Mouse (Mus musculus): ENCODE measurements at regions not wholly inside any gene's neighbourhood (a gene's known extent, or its start where the extent isn't known, plus 50 kb on each side); places are given as distances from the start of the nearest gene placed in this dataset.

DNA sequence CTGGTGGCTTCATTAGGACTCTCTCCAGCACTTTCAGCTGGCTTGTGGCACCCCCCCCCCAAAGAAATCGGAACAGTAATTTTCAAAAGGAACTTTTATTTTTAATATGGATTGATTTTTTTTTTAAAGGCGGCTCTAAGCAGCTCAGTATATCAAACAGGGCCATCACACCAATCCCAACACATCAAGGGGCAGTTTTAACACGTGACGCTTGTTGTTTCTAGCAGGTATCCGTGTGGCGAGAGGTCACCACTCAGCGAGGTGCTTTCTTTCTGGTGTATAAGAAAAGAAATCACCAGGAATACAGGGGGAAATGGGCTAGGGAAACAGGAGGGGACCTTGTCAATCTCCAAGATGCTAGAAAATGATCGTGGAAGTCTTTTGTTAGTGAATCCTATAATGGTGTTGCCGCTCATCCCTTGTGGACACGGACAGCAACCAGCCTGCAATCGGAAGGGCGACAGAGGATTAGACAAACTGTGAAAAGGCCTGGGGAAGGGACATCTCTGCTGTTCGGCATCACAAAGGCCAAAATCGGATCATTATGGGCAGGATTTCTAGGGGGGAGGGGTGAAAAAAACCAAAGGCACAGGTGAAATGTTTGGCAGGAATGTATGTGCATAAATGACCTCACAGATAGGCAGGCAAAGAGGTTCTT is 503.7 kb upstream of the Atp11b start:
- no peak for TF ChIP-seq CTCF (IDR thresholded peaks at IDR 0.05; ENCODE audit: borderline replicate concordance, insufficient read depth, low read depth, low read length)
- no peak for TF ChIP-seq POLR2A (IDR thresholded peaks at IDR 0.05; ENCODE audit: borderline replicate concordance, insufficient read depth, low read length)
